Comparison of ENCODE assay signal across 22 mouse cellular contexts in the genomic region with DNA sequence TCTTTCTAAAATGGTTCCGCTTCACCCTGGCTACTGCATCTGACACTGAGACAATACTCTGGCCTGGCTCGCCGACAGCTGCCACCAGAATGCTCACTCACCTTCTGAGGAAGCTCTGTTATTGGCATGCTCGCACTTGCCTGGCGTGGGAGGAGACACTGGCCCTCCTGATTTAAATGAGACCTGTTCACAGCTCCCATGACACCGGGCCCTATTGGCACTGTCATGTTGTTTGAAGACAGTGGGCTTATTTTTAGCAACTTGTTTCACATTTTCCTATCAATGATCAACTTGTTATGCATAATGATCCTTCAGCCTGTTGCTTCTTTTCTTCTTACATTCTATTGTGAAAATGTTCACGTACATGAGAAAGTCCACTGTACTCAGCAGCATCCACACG. TPM values are rescaled to one million over a fixed set of nuclear protein-coding genes. Genes with fewer than 3 reads are reported as not detected.
A peak's percentile ranks its signal among the peaks of the same experiment; 100 is the strongest.
DNase-seq lines count a peak whose midpoint lies in the region; ATAC-seq and TF ChIP-seq lines count a peak whose summit lies in the region.
"Had no signal": no experiment of that assay in that cellular context is flagged by ENCODE, and none has a peak within 500 bp of the region (broad histone marks: within the 10 kb centered on the region; RNA-seq: fewer than 3 reads in every experiment).

No protein-coding gene starts in this region.

- TF ChIP-seq POLR2A in CH12.LX (IDR thresholded peaks at IDR 0.05; ENCODE audit: low read depth, low read length) = no peak
- TF ChIP-seq POLR2A in cerebellum, adult 2 months (IDR thresholded peaks at IDR 0.05; ENCODE audit: borderline replicate concordance, insufficient read depth, low read length) = no peak

- no peaks in the 10 kb centered on the region for H3K79me2 ChIP-seq in CH12.LX (replicated peaks; ENCODE audit: control insufficient read depth, extremely low read depth, insufficient read depth, poor library complexity, severe bottlenecking)

- peaks cover 10% of the 10 kb centered on the region for H3K36me3 ChIP-seq in heart, postnatal 0 days (replicated peaks; ENCODE audit: control insufficient read depth, insufficient read depth, low read length)
- H3K36me3 ChIP-seq in CH12.LX (replicated peaks in 1 of 2; ENCODE audit: control insufficient read depth in 1 of 2, insufficient read depth in 1 of 2, low read length in 1 of 2) = peaks cover 11 to 35% of the 10 kb centered on the region in 2 experiments

- no peak overlapping the region for H3K4me2 ChIP-seq in heart, postnatal 0 days (ENCODE audit: low read depth, low read length)
- H3K4me2 ChIP-seq in CH12.LX (ENCODE audit: insufficient read depth, low read depth, poor library complexity, severe bottlenecking) = no peak overlapping the region

- no peak for TF ChIP-seq CTCF in heart, postnatal 0 days (IDR thresholded peaks at IDR 0.05; ENCODE audit: low read depth)
- no peak for TF ChIP-seq CTCF in CH12.LX (conservative IDR thresholded peaks at IDR 0.05 in 1 of 2, IDR thresholded peaks at IDR 0.05 in 1 of 2; ENCODE audit: low read depth in 2 of 2, low read length in 2 of 2)
- no peak for TF ChIP-seq CTCF in cerebellum, adult 2 months (IDR thresholded peaks at IDR 0.05; ENCODE audit: borderline replicate concordance, insufficient read depth, low read depth, low read length)

- H3K27ac ChIP-seq in heart, postnatal 0 days (ENCODE audit: low read depth) = no peak overlapping the region
- H3K27ac ChIP-seq in CH12.LX (ENCODE audit: insufficient read depth, low read depth) = no peak overlapping the region
- H3K27ac ChIP-seq in cerebellum, adult 2 months (ENCODE audit: insufficient read depth, low read length) = no peak overlapping the region

- in situ Hi-C loops in CH12.LX (cut with MboI; ENCODE audit: low pct_ligation_motif_present, low pct_unique_long_range_greater_than_20kb, low sequenced_read_pairs) = no loop called here

- DNase-seq in CD4-positive, CD25-positive, alpha-beta regulatory T cell, adult 2 months (ENCODE audit: low read depth, low spot score) = peak; percentile 22
- DNase-seq in heart, postnatal 0 days (ENCODE audit: low spot score) = peak; percentile 37
- DNase-seq in heart, postnatal 14 days = no peak
- DNase-seq in CH12.LX (ENCODE audit: extremely low read depth) = peak; percentile 54
- DNase-seq in cerebellum, adult 2 months = no peak
- DNase-seq: adrenal gland, adult 2 months; adrenal gland, adult 8-10 months; adrenal gland, postnatal 10 days; adrenal gland, postnatal 14 days; adrenal gland, postnatal 25 days; adrenal gland, postnatal 36 days; B cell, adult 2 months; cerebellum, adult 11 months; cerebellum, adult 11-12 months; cerebellum, adult 18-20 months; cerebellum, adult 8-10 months; cerebellum, adult 9-10 months; cerebellum, adult 9-11 months had no signal

- dilution Hi-C loops in CH12.LX (cut with MboI; ENCODE audit: extremely low pct_ligation_motif_present, extremely low pct_unique_long_range_greater_than_20kb, low sequenced_read_pairs) = no loop called here

- WGBS in heart, postnatal 0 days = 48% methylated on average over 8 of the region's 8 CpGs
- WGBS in cerebellum, adult 2 months = 67% methylated on average over 8 of the region's 8 CpGs

- TF ChIP-seq RAD21 in CH12.LX (IDR thresholded peaks at IDR 0.05; ENCODE audit: low read depth, low read length) = no peak; the same call in 1 of the 2 replicates

- no peak overlapping the region for H3K4me3 ChIP-seq in heart, postnatal 0 days (ENCODE audit: low read depth, low read length)
- H3K4me3 ChIP-seq in CH12.LX (replicated peaks in 1 of 3; ENCODE audit: low read depth in 2 of 3, low read length in 2 of 3, poor library complexity in 1 of 3) = no peak overlapping the region
- no peak overlapping the region for H3K4me3 ChIP-seq in cerebellum, adult 2 months (replicated peaks; ENCODE audit: insufficient read depth, low read depth, low read length)

- ATAC-seq in CD4-positive, CD25-positive, alpha-beta regulatory T cell, adult 4 months = no peak
- ATAC-seq in heart, postnatal 0 days (ENCODE audit: insufficient read depth, low read depth) = no peak
- ATAC-seq: activated CD4-positive, CD25-positive, alpha-beta regulatory T cell, adult 4 months; Patski had no signal

- H3K9ac ChIP-seq in heart, postnatal 0 days (replicated peaks; ENCODE audit: low read depth, low read length) = no peak overlapping the region
- H3K9ac ChIP-seq in CH12.LX (ENCODE audit: insufficient read depth, low read depth) = no peak overlapping the region

- no peaks in the 10 kb centered on the region for H3K9me3 ChIP-seq in heart, postnatal 0 days (replicated peaks; ENCODE audit: control insufficient read depth, low read length)
- no peaks in the 10 kb centered on the region for H3K9me3 ChIP-seq in CH12.LX (replicated peaks; ENCODE audit: low read length)
- H3K9me3 ChIP-seq: G1E had no signal

- no peak for TF ChIP-seq EP300 in heart, postnatal 0 days (IDR thresholded peaks at IDR 0.05; ENCODE audit: low read depth)
- peak; percentile 17; the same call in 1 of the 2 replicates for TF ChIP-seq EP300 in CH12.LX (IDR thresholded peaks at IDR 0.05; ENCODE audit: low read length)

- intact Hi-C loops in heart, postnatal 14 days (cut with DNase I) = no loop called here

- no peaks in the 10 kb centered on the region for H3K27me3 ChIP-seq in heart, postnatal 0 days (ENCODE audit: control insufficient read depth, insufficient read depth, low read length)
- no peaks in the 10 kb centered on the region for H3K27me3 ChIP-seq in CH12.LX (replicated peaks)
- H3K27me3 ChIP-seq in cerebellum, adult 2 months (ENCODE audit: control insufficient read depth, insufficient read depth, low read length) = no peaks in the 10 kb centered on the region
- H3K27me3 ChIP-seq: Patski had no signal

- peaks cover 30% of the 10 kb centered on the region for H3K4me1 ChIP-seq in heart, postnatal 0 days (ENCODE audit: control insufficient read depth, insufficient read depth)
- H3K4me1 ChIP-seq in CH12.LX (ENCODE audit: control insufficient read depth in 1 of 2, insufficient read depth in 2 of 2) = peaks cover 9 to 54% of the 10 kb centered on the region in 2 experiments
- H3K4me1 ChIP-seq in cerebellum, adult 2 months (ENCODE audit: control insufficient read depth, insufficient read depth, low read length) = peaks cover 9% of the 10 kb centered on the region

TF ChIP-seq in CH12.LX, 34 proteins besides CTCF, POLR2A, EP300 and RAD21:
- TF ChIP-seq MAZ (IDR thresholded peaks at IDR 0.05; ENCODE audit: low read depth, low read length) = no peak
- no peak for TF ChIP-seq PAX5 (IDR thresholded peaks at IDR 0.05; ENCODE audit: low read length)
- TF ChIP-seq ETS1 (conservative IDR thresholded peaks at IDR 0.05; ENCODE audit: low read depth, low read length) = peak; percentile 37; the same call in 1 of the 2 replicates
- no peak for TF ChIP-seq NRF1 (IDR thresholded peaks at IDR 0.05; ENCODE audit: low read depth, low read length)
- TF ChIP-seq MEF2A (IDR thresholded peaks at IDR 0.05; ENCODE audit: borderline replicate concordance, low read depth, low read length) = peak; percentile 88
- TF ChIP-seq MAFK (IDR thresholded peaks at IDR 0.05; ENCODE audit: insufficient replicate concordance, low read length) = no peak
- TF ChIP-seq POLR2AphosphoS2 (IDR thresholded peaks at IDR 0.05; ENCODE audit: low read depth, low read length) = no peak
- TF ChIP-seq ELF1 (IDR thresholded peaks at IDR 0.05; ENCODE audit: low read depth, low read length) = no peak
- TF ChIP-seq CHD2 (IDR thresholded peaks at IDR 0.05; ENCODE audit: low read length) = no peak
- no peak for TF ChIP-seq SIN3A (IDR thresholded peaks at IDR 0.05; ENCODE audit: low read length)
- TF ChIP-seq JUN (IDR thresholded peaks at IDR 0.05; ENCODE audit: insufficient read depth, low read depth, low read length) = peak; percentile 36; the same call in 1 of the 2 replicates
- no peak for TF ChIP-seq USF1 (IDR thresholded peaks at IDR 0.05; ENCODE audit: low read depth, low read length)
- TF ChIP-seq IRF4 (IDR thresholded peaks at IDR 0.05; ENCODE audit: low read depth, low read length) = 0 out of 2 replicates have a peak, but pooled peaks have one; percentile 18
- TF ChIP-seq MXI1 (IDR thresholded peaks at IDR 0.05; ENCODE audit: low read depth, low read length) = no peak
- 0 out of 2 replicates have a peak, but pooled peaks have one; percentile 44 for TF ChIP-seq JUND (conservative IDR thresholded peaks at IDR 0.05; ENCODE audit: low read depth, low read length)
- no peak for TF ChIP-seq MAX (IDR thresholded peaks at IDR 0.05; ENCODE audit: low read length)

RNA-seq across cellular contexts. Expression of a gene that starts 37.3 kb away (rescaled TPM):
- polyA plus RNA-seq in CD4-positive, CD25-positive, alpha-beta regulatory T cell, adult 4 months (2017; shearing (Covaris generic)) = 10 to 100 TPM; 15.3 to 16.9 TPM
- 26.1 and 26.6 TPM in 2 replicates for total RNA-seq in heart, postnatal 0 days (2014; rRNA removed; ENCODE audit: low replicate concordance)
- polyA plus RNA-seq in heart, postnatal 0 days (2015; fragmentation: Nextera tagmentation; extraction: Ambion mirVana) = 18.2 and 22.4 TPM in 2 replicates
- total RNA-seq in heart, postnatal 14 days (2021) = 10 to 100 TPM; 16.5 to 19.7 TPM
- total RNA-seq in CH12.LX (2012; rRNA removed) = 7.8 and 9.9 TPM in 2 replicates
- 10.2 and 11.6 TPM in 2 replicates for total RNA-seq in CH12.LX (2014; rRNA removed)
- polyA plus RNA-seq in CH12.LX (2012; ENCODE audit: insufficient read length, low read depth) = 18.4 and 24.6 TPM in 2 replicates
- polyA plus RNA-seq in cerebellum, adult 2 months (2012; rRNA removed) = 5.2 and 5.8 TPM in 2 replicates

Comparison
In these comparisons a context has a peak if more than half of its experiments do, and no peak if none do; other contexts are left out.
1. DNase-seq: peak in CD4-positive, CD25-positive, alpha-beta regulatory T cell, adult 2 months (single experiment), heart, postnatal 0 days (single experiment) and CH12.LX (single experiment); none in heart, postnatal 14 days (0 of 2) and cerebellum, adult 2 months (0 of 2).